Mouse (Mus musculus) ovary, postnatal 36 days (tissue): ENCODE results near the gene Tns1.

Source experiments
- DNase-seq: peaks from one replicate; pipeline ENCODE4 v3.0.0; 2022; ENCODE audit warnings: low spot score, mixed read lengths

The Tns1 gene

DNA sequence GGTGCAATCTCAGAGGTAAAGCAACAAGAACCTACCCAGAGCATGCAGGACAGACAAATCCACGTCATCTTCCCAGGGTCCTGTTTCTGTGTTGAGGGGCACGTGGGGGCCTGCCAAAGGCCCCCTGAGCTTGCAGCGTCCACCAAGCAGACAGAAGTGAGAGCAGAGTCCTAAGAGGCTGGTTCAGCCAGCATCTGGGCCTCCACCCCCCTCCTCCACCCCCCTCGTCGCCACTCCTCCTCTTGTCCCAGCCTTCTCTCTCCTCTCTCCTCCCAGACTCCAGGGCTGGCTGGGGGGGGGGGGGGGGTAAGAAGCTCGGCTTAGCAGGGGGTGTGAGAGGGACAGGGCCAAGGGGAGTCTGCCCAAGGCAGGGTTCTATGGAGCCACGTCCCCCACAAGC is 33.1 kb downstream of the Tns1 start:
- peak; percentile 49 for DNase-seq

DNA sequence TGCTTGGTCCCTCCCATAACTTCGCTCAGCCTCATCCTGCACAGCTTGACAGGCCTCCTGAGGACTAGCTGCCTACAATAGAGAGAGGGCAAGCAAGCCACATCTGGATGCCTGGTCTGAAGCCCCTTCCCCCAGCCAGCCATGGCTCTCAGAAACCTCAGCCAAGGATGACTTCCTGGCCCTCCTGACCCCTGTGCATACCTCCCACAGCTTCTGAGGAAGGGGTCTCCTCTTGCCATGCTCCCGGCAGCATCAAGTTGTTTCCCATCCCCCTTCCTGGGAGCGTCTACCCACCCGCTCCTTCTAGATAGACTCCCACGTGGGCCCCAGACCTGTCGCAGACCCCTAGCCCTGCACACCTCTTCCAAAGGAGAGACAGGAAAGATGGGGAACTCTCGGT is 33.9 kb downstream of the Tns1 start:
- no peak for DNase-seq

DNA sequence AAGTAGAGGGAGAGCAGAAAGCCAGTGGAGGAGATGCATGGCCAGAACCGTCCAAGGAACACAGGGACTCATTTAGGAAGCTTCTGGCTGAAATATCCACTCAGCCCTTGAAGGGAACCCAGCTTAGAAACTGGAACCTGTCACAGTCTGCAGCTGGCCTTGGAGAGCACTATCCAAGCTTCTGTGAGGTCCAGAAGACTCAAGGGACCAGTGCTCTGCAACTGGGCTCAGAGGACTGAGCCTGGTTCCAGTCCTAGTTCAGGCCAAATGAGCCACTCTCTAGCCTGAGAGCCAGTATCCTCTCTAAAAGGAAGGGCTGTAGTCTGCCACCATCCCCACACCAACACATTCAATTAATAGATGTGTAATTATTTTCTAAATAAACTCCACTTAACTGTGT is 35.7 kb downstream of the Tns1 start:
- DNase-seq = no peak

DNA sequence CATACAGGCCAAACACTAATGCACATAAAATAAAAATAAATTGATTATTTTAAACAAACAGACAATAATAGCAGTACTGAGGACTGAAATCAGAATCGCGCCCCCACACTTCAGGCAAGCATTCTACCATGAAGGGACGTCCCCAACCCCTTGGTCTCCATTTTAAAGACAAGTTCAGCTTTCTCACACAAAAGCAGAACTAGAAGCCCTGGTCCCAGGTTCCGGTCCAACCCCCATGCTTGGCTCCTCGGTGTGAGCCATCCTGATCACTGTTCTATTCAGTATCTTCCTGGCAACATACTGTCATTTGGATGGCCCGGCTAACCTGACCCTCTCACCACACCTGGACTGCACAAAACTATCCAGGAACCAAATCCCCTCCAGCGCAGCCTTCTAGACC is 38.7 kb downstream of the Tns1 start:
- DNase-seq = no peak

DNA sequence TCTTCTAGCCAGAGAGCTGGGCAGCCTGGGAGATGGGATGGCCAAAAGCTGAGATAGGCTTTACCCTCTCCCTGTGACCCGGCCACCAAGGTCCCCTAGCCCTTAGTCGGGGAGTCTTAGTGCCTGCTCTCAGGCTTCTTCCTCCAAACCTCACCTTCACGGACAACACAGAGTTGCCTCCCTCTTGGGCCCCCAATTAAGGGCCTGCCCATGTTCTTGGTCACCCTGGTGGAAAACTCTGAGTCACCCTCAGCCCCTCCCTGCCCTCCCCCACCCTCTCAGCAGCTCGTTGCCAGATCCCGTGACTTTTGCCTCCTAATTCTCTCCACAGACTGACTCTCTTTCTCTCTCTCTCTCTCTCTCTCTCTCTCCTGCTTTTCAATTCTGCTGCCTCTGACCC is 39.5 kb downstream of the Tns1 start:
- no peak for DNase-seq

DNA sequence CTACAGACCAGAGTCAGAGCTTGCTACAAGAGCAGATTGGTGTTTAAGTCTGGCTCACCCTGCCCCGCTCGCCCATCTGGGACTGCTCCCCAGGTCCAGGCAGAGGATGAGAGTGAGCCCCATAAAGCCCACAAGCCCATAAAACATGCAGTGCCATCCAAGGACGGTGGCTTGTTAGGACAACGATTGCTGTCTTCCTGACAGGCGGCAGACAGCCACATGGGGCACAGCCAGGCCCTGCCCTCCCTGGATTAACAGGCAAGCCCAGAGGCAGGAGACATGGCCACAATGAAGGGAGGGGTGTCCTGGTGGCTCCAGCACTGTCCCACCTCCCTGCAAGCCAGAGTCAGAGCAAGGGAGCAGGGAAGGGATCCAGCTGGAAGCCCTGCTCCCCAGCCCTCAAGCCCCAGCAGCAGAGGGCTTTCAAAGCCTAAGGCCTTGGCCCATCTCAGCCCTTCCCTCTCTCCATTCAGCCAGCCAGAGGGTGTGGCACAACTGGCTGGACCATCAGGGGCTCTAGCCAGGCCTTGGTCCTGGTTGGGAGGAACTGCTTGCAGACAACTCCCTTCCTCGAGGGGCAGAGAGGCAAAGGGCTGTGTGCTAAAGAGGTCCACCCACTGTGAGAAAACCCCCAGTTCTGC is 40.1 kb downstream of the Tns1 start:
- DNase-seq = peak; percentile 59

DNA sequence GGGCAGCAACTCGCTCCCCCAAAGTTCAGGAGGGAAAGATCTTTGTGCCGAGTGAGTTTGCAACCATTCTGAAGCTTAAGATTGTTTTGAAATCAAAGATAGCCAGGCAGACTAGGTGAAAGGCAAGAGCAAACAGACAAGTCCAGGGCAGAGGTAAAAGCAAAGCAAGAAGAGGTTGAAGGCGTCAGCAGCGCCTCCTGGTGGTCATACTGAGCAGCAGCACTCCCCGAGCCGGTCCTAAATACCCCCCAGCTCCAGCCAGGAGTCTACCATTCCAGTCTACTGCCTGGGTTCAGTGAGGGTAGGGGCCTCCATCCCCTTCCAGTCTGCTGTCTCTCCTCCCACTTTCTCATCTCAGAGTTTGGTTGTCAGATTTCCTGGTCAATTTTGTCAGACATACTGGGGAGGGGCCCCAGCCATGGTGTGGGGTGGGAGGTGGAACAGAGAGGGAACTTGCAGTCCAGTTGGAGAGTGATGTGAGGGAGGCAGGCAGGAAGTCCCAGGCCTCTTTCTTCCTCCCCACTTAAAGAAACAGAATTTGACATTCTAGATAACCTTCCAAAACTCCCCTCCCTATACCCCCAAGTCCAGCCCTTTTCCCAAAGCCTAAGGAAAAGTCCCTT is 41.3 kb downstream of the Tns1 start:
- DNase-seq = peak; percentile 70

DNA sequence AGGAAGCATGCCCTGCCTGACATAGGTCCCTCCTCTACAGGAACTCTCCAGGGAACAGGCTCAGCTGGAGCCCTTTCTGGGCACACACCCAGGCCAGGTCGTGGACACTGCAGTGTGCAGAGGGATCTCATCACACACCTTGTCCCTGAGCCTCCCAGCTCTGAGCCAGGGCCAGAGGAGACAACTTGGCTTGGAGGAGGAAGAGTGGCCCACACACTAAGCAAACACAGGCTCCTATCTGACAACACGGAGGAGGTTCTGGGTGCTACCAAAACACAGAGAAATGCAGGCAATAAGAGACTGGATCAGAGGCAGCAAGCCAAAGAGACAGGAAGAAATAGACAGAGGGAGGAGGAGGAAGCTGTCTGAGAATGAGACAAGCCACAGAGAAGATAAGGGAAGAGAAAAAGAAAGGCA is 42.7 kb downstream of the Tns1 start:
- DNase-seq = peak; percentile 59

DNA sequence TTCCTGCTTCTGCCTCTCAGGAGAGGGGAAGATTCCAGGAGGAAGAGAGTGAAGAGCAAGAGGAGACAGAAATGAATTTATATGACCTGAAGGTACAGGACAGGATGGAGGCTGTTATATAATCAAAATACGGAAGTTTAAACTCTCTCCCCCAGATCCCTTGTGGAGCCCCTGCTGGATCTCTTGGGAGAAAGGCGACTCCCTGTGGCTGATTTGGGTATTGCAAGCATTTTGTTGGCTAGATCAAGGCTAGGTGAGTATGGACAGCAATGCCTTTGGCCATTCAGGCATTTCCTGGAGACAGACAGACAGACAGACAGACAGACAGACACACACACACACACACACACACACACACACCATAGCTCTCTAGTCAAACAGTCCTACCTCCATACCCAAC is 46.9 kb downstream of the Tns1 start:
- peak; percentile 77 for DNase-seq

DNA sequence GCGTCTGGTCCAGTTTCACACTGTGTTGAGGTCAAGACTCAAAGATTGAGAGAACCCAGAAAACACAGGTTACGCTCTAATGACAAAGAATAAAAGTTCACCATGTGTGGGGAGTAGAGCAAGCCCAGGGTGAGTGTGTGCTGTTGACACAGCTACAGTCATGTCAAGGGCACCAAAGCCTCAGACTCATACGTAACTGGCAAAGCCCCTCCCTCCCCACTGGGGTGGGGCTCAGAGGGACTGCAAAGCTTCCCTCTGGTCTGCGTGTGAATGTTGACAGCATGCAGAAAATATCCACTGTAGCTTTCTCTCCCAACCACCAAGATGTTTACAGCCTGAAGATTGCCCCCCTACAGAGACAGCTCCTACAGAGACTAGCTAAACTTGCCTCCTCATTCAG is 48.0 kb downstream of the Tns1 start:
- DNase-seq = no peak

DNA sequence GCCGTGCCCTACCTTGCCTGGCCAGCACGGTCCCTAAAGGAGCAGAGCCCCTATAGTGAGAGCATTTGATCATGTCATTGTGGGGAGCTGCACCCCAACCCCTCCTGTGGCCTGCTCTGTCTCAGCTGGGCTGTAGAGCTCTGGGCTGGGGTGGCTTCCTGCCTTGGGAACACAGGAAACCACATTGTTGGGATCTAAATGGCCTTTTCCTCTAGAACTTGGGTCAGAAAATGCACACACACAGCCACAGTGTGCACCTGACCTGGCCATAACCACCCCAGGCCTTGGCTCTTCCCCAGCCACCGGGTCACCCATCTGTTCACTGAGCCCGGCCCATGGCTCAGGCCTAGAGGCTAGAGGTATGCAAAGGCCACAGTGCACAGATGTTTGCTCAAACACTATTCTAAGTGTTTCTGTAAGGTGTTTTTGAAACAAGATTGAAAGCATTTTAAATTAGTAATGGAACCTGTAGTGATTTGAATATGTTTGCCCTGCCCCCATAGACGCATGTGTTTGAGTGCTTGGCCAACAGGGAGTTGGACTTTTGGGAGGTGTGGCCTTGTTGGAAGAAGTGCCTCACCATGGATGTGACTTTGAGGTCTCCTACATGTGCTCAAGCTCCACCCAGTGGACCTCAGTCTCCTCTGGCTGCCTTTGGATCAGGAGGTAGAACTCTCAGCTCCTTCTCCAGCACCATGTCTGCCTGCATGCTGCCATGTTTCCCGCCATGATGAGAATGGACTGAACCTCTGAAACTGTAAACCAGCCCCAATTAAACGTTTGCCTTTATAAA is 49.4 kb downstream of the Tns1 start:
- peak; percentile 9 for DNase-seq

DNA sequence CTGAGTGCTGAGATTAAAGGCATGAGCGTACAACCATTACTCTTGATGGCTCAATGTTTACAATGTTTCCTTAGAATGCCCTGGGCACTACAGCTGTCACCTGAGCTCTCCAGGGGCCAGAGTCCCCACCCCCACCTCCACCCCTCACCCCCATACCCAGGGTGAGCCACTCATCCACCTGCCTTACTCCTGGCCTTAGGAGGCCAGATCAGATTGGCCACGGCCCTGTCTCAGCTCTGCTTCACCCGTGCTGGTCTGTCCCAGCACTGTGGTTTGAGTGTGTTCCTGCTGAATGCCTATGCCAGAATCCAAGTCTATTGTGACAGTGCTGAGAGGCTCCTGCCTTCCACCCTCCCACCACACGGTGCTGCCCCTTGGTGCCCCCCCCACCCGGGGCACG is 50.5 kb downstream of the Tns1 start:
- DNase-seq = no peak

DNA sequence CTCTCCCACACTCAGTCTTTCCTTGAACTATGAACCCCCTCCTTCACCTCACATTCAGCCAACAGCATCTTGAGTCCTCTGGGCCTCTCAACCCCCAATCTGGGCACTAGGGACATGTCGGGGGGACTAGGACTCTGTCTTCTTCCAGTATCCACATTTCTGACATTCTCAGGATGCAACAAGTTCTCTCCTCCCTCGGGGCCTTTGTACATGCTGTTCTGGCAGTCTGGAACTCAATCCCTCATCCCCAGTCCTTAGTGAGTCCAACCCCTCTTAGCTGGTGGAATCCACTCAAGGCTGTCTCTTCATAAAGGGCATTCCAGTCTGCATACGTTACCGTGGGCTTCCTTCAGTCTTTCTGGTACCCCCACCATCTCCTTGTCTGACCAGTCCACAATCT is 53.5 kb downstream of the Tns1 start:
- no peak for DNase-seq

DNA sequence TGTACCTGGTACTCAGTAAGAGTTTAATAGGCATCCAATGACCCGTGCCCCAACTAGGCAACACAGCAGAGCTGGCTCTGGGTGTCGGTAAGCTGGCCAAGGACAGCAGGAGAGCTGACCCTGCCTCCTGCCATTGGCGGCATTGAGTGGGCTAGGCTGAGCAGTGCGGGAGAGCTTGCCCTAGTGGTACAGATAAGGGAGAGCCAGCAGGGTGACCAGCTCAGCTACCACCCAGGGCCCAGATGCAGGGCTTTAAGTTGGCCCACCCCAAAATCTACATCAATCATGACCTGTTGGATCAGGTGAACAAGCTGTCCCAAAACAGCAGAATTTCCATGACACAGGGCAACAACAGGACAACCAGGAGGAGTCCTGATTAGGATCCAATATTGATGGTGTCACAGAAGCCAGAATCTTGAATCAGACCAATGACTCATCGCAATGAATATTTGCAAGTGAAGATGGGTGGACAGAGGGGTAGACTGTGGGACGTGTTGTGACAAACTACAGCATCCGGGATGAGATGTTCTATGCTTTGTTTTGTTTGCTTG is 54.2 kb downstream of the Tns1 start:
- DNase-seq = peak; percentile 32

DNA sequence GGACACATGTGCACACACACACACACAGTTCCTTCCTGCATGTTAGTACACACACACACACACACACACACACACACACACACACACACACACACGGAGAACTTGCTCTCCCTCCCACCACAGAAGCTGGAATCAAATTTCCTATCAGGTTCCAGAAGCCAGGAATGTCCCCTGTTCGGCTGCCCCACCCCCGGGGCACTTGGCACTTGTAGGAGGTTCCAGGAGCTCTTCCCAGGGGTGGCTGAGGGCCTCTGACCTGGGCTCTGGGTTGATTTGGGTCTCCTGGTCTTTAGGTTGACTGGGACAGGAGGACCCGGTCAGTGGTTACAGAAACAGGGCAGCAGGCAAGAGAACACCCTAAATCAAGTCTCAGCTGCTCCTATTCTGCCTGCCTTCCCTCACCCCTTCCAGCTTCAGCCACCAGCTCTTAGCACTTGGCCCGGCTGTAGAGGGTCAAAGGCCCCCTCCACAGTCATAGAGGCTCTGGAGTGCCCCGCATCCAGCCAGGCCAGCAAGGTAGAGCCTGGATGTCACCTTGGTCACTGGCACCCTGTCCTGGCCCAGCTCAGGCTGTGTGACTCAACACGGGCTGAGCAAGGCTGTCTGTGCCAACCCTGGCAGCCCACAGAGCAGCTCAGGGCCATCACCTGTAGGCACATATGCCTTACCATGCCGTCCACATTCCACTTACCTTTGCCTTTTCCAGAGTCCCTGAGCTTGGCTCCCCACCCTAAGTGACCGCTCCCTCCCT is 55.0 kb downstream of the Tns1 start:
- DNase-seq = no peak

DNA sequence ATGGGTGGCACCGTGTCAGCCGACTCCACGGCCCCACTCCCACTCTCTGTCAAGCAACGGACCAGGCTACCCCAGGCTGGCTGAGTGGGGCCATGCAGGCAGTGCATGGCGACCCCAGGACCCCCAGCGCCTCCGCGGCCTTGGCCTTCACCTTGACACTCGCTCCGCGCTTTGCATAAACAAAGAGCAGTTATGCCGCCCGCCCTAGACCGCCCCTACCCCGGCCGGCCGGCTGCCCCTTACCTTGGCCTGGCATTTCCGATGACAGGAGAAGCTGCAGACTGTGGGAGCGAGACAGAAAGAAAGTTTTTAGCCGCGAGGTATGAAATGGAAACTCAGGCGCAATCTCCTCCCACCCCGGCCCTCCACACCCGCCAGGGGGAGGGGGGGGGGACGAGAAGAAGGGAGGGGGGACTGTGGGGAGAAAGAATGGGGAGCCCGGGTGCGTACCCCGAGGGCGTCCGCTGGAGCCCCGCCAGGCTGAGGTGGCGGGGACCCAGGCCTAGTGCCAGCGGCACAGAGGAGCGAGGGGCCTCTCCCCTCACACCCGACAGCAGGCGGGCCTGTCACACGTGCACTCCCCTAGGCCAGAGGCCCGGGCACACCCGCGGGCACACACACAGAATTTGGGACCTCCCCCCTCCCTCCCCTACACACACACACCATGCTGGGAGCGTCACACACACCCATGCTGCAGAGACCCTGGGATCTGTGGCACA is 55.7 kb downstream of the Tns1 start:
- DNase-seq = peak; percentile 39

DNA sequence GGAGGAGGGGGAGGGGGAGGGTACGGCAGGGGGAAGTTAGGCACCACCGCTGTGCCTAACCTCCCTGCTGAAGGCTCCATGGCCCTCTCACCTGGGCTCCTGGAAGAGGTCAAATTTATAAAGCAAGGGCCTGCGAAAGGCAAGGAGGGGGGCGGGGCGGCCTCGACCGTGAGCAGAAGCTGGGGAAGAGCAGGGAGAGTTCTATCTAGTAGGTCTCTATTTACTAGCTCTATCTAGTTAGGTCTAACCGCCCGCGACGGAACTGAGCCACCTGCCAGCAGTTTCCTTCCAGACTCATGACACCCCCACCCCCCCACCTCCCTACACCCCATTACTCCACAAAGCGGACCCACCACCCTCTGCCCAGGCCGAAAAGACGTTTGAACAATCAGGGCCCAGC is 56.4 kb downstream of the Tns1 start:
- no peak for DNase-seq

DNA sequence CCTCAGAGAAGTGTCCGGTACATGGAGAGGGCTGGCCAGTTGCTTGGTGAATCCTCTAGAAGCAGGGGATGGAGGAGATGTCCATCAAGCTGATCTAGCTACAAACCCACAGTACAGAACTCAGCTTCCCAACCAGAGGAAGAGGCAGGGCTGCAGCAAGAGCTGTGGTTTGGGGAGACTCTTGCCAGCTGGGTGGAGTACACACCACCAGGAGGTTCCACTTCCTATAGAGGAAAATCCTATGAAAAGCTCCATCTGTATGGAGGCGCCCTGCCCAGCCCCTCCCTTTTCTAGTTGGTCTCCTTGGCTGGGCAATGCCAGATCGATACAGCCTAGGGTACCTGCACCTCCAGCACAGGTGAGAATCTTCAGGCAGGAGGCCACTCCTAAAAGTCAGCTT is 57.7 kb downstream of the Tns1 start:
- no peak for DNase-seq

DNA sequence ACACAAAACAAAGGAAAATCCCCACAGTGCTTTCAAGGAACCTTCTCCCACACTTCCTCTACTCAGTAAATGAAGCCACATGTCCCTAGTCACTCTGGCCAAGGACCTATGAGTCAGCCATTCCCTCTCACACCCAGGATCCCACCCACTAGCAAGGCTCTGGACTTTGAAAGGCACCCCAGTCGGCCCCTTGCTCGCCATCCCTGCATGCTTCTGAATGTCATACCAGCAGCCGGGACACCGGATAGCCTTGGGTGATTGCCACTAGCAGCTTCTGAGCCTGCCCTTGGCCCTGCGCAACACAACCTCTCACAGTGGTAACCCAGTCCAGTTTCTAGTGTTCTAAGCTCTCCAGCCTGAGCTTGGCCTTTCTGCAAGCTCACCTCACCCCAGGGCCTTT is 58.2 kb downstream of the Tns1 start:
- no peak for DNase-seq

DNA sequence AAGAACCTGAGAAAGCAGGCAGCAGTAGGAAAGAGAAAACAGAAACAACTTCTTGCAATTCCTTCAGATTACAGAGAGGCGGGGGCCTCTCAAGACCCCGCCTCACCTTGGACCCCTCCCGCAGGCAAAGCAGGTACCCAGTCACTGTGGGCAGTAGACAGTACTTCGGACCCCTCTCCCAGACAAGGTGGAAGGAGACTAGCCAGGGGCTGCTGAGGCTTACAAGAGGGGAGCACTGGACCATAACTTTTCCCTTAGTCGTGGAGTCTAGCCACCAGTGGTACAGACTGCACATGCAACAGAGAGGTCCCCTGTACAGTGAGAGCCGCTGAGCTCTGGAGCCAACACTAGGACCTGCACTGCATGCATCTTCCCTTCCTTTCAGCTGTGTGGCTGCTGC is 64.2 kb downstream of the Tns1 start:
- DNase-seq = no peak

DNA sequence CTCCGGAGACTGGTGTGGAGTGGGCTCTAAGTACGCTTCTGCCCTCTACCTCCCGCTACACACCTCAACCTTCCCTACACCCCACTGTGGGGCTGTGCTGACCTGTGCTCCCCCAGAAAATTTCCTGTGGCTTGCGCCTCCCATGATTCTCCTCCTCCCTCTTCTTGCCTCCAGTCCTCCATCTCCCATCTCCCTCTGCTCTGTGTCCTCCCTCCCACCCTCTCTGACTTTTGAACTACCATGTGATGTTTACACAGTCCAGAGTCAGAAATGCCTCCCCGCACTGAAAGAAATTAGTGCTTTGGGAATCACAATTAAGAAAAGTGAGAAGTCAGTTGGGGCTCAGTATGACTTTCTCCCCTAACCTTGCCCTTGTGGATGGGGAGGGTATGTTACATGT is 64.7 kb downstream of the Tns1 start:
- DNase-seq = no peak

DNA sequence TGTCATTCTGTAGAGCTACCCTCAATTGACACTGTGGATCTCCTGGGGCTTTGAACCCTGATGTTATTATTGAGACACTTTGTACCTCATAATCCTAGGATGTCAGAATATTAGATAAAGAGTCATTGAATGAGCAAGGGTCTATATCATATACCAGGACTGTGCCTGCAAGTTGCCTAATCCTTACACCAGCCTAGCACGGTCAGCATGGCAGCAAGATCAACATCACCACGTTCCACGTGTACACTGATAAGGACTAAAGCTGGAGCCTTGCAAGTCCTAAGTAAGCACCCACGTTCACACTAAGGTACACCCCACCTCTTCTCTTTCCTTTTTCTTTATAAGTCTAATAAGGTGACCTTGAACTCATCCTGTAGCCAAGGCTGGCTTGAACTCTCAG is 65.5 kb downstream of the Tns1 start:
- DNase-seq = no peak
